Mouse (Mus musculus) ES-E14 (cell line): ENCODE data around the gene Chchd6.

Source experiments
- CHD2 ChIP-seq: IDR thresholded peaks from 2 replicates; pipeline ENCODE4 v1.6.1; 2014; ENCODE audit warnings: mild to moderate bottlenecking, low read depth, low read length, inconsistent platforms
- ZC3H11A ChIP-seq: IDR thresholded peaks from 2 replicates; pipeline ENCODE4 v1.6.1; 2012; ENCODE audit warnings: low read depth, mild to moderate bottlenecking, inconsistent platforms, low read length, borderline replicate concordance
- ZNF384 ChIP-seq: IDR thresholded peaks from 2 replicates; pipeline ENCODE4 v1.6.1; 2012; ENCODE audit warnings: low read depth, low read length, inconsistent platforms

- TF ChIP-seq ZC3H11A (no peak), ZNF384 (no peak), CHD2 (no peak)
Observed at GRCm38 (mm10) chr6:89563381-89563780, 32.1 kb downstream of the Chchd6 start.
